Mouse (Mus musculus): ENCODE results near the gene Eno1.

- TF ChIP-seq CTCF (IDR thresholded peaks at IDR 0.05; ENCODE audit: borderline replicate concordance, insufficient read depth, low read length): no peak
- TF ChIP-seq POLR2A (IDR thresholded peaks at IDR 0.05; ENCODE audit: low read depth, low read length): no peak
These were observed 39.0 kb downstream of the Eno1 start for GRCm38 (mm10) chr4:150275531-150275930.
